Mouse (Mus musculus) spleen, adult 2 months (tissue): ENCODE results near the gene Traf3ip2. TPM values are rescaled to one million over a fixed set of nuclear protein-coding genes. Genes with fewer than 3 reads are reported as not detected.

ENCODE experiments used
- DNase-seq, 2 experiments: peaks; one replicate each; pipeline versions ENCODE4 v3.0.0 to v3.0.0-alpha.2; 2012 to 2021; ENCODE audit warnings: low spot score in 2 of 2, low read depth in 1 of 2
- H3K27ac ChIP-seq: fragments of 200-500 bp; 2 replicates; pipeline ENCODE4 v1.5.1; 2012; ENCODE audit warnings: low read length, inconsistent platforms; ENCODE audit not compliant: insufficient read depth
- H3K27me3 ChIP-seq: fragments of 200-500 bp; 2 replicates; pipeline ENCODE4 v1.6.1; 2012; ENCODE audit warnings: mild to moderate bottlenecking, moderate library complexity, low read length, inconsistent platforms; ENCODE audit not compliant: control insufficient read depth, insufficient read depth
- H3K36me3 ChIP-seq: fragments of 200-500 bp; 2 replicates; pipeline ENCODE4 v1.6.1; 2012; ENCODE audit warnings: mild to moderate bottlenecking, low read length, inconsistent platforms; ENCODE audit not compliant: control insufficient read depth, insufficient read depth
- H3K4me1 ChIP-seq: fragments of 200-500 bp; 2 replicates; pipeline ENCODE4 v1.6.1; 2011; ENCODE audit warnings: inconsistent platforms; ENCODE audit not compliant: control insufficient read depth, insufficient read depth, insufficient read length
- H3K4me3 ChIP-seq: fragments of 200-500 bp; 2 replicates; pipeline ENCODE4 v1.5.1; 2011; ENCODE audit warnings: mild to moderate bottlenecking, inconsistent platforms; ENCODE audit not compliant: insufficient read depth, insufficient read length; ENCODE audit errors: extremely low read depth
- CTCF ChIP-seq: fragments of 200-500 bp; IDR thresholded peaks from 2 replicates; pipeline ENCODE4 v1.5.1; 2011; ENCODE audit warnings: mild to moderate bottlenecking, inconsistent platforms; ENCODE audit not compliant: insufficient read depth, insufficient read length, insufficient replicate concordance; ENCODE audit errors: extremely low read depth
- POLR2A ChIP-seq: fragments of 200-500 bp; IDR thresholded peaks from 2 replicates; pipeline ENCODE4 v1.6.1; 2011; ENCODE audit warnings: low read depth, low read length, inconsistent platforms
- WGBS: fragments of 180-500 bp; shearing (Covaris S2); methylation state at CpG from one replicate; pipeline ENCODE4 v1.1.7; 2018; 5-methylcytosine and 5-hydroxymethylcytosine counted together
- polyA plus RNA-seq: library from polyadenylated mRNA; depleted of rRNA; stranded (reverse); fragments of >200 nt; gene quantifications from 2 replicates; pipeline ENCODE4 v1.2.3, GENCODE M21; 2012

The Traf3ip2 gene
- polyA plus RNA-seq, 1 experiment, result 23.8 TPM

DNA sequence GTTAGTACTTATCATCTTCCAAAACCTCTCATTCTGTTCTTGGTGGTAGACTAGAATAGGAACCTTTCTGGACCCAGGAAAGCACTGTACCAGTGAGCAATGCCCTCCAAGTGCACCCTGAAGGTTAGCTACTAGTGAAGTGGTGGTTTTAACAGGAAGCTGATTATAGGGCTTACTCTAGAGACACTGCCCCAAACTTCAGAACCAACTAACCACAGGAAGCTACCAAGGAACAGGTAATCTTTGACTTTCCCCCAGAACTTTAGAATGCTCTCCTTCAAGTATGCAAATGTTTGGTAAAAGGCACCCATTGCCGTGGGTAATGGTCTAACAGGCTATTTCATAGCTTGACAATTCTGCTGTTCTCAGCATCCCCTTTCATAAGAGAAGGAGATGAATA, 12.6 kb upstream of the Traf3ip2 start:
- DNase-seq, result peak in 1 of 2 experiments; percentile 28
- Histone ChIP-seq H3K4me1 (peaks cover 5% of the 10 kb centered on the region; the same call in 1 of the 2 replicates), H3K27ac (no peak overlapping the region), H3K4me3 (no peak overlapping the region), H3K27me3 (no peaks in the 10 kb centered on the region), H3K36me3 (no peaks in the 10 kb centered on the region)
- TF ChIP-seq POLR2A (no peak), CTCF (no peak)
- WGBS, result 16% methylated on average over 1 of the region's 1 CpGs

GRCm38 (mm10) chr10:39601068-39601467, 11.7 kb upstream of the Traf3ip2 start:
- Histone ChIP-seq H3K36me3 (no peaks in the 10 kb centered on the region), H3K4me1 (peaks cover 5% of the 10 kb centered on the region; the same call in 1 of the 2 replicates), H3K27ac (no peak overlapping the region), H3K27me3 (no peaks in the 10 kb centered on the region), H3K4me3 (no peak overlapping the region)
- no peak for TF ChIP-seq POLR2A
- TF ChIP-seq CTCF, result no peak
- no peak for DNase-seq
- 22% methylated on average over 5 of the region's 5 CpGs for WGBS

GRCm38 (mm10) chr10:39606434-39606833, 6.3 kb upstream of the Traf3ip2 start:
- no peaks in the 10 kb centered on the region for H3K27me3 ChIP-seq
- WGBS, result 94% methylated on average over 1 of the region's 1 CpGs
- H3K4me1 ChIP-seq, result peaks cover 2% of the 10 kb centered on the region; the same call in 1 of the 2 replicates
- H3K36me3 ChIP-seq, result no peaks in the 10 kb centered on the region
- no peak for DNase-seq
- TF ChIP-seq CTCF (no peak), POLR2A (no peak)
- H3K27ac ChIP-seq, result no peak overlapping the region
- no peak overlapping the region for H3K4me3 ChIP-seq

DNA sequence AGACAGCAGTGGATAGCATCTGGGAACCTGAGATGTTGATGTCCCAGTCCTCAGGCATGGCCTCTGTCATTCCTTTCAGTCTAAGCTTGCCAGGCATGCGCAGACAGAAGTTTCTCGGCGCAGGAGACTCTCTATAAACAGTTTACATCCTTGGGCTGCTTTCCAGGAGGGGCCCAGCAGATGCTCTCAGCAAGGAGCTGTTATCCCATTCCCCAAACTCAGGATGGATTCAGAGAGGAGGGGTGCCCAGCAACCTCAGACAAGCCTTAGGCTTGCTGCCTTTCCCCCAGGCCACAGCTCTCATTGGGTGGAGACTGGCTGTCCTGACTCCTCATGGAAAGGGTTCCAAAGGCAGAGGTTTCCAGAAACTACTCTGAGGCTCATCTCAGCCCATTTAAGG, 1.5 kb upstream of the Traf3ip2 start:
- H3K27ac ChIP-seq, result no peak overlapping the region; the same call in 1 of the 2 replicates
- no peak for TF ChIP-seq CTCF
- no peak for TF ChIP-seq POLR2A
- DNase-seq, result no peak

DNA sequence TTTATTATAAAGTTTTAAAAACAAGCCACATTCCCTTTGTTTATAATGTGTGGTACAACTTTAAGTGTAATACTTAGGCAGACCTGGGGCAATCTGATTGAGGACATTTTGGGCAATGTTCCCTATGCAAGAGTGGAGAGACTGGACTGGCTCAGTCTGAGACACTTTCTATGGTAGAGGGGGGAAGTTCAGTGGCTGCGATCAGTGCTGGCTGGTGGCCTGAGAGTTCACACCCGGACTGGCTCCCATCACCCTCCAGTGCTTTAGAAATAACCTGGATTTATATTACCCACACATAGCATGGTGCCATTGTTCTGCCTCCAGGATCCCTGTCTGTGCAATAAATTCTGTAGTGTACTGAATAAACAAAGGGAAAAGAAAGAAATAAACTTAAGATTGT, 603 bp upstream of the Traf3ip2 start:
- 0 out of 2 replicates have a peak overlapping the region, but pooled peaks have one; percentile 2 for H3K4me3 ChIP-seq
- no peaks in the 10 kb centered on the region for H3K27me3 ChIP-seq
- TF ChIP-seq CTCF (no peak), POLR2A (no peak)
- WGBS, result 47% methylated on average over 2 of the region's 2 CpGs
- 0 out of 2 replicates have a peak, but pooled peaks cover 2% of the 10 kb centered on the region for H3K36me3 ChIP-seq
- no peak for DNase-seq
- H3K4me1 ChIP-seq, result peaks cover 2% of the 10 kb centered on the region; the same call in 1 of the 2 replicates
- peak overlapping the region; percentile 97 for H3K27ac ChIP-seq

More for the DNA sequence above, 1.5 kb upstream of the Traf3ip2 start:
- peaks cover 2% of the 10 kb centered on the region; the same call in 1 of the 2 replicates for H3K4me1 ChIP-seq
- no peak overlapping the region for H3K4me3 ChIP-seq
- WGBS, result 89% methylated on average over 3 of the region's 3 CpGs
- H3K27me3 ChIP-seq, result no peaks in the 10 kb centered on the region
- H3K36me3 ChIP-seq, result 0 out of 2 replicates have a peak, but pooled peaks cover 2% of the 10 kb centered on the region

DNA sequence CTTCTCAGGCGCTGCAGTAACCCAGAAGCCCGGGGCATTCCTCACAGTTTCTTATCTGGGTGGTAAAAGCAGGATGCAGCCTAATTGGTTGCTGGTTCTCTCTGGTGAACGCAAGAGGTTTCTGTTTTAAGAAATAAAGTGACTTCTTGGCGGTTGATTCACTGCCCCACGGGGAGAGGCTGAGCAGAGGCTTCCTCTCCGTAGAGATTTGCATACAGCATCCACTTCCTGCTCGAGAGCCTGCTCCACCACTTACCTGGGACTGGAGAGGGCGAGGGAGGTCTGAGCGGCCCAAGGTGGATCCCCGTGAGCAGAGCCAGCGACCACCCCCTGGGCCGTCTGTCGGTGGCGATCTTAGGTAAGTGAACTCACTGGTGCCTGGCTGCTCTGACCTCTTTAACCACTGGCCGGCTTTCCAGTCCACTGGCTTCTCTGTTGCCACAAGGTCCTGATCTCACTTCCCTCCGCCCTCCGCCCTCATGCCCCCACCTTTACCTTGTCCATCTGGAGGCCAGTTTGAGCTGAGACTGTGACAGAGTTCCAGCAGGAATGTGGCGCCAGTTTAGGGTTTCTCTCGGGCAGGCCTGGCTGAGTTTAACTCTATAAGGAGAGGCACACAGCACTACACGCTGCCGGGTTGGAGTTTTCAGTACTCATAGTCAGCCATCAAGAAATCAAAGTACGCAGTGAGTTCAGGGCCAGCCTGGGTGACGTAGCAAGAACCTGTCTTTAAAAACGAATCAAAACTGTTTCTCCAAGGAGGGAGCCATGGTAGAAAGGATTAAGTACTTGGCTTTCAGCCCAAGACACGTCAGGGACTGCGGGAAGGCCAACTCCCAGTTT, 476 bp downstream of the Traf3ip2 start:
- no peaks in the 10 kb centered on the region for H3K27me3 ChIP-seq
- H3K27ac ChIP-seq, result peak overlapping the region; percentile 97
- peak; percentile 75 to 77 for DNase-seq
- peaks cover 2% of the 10 kb centered on the region; the same call in 1 of the 2 replicates for H3K4me1 ChIP-seq
- 0 out of 2 replicates have a peak, but pooled peaks cover 2% of the 10 kb centered on the region for H3K36me3 ChIP-seq
- WGBS, result 4% methylated on average over 26 of the region's 26 CpGs
- H3K4me3 ChIP-seq, result peak overlapping the region; percentile 83
- TF ChIP-seq POLR2A, result peak; percentile 40
- no peak for TF ChIP-seq CTCF
